Mouse (Mus musculus) lung, adult 2 months (tissue): ENCODE data around the gene Rcan3.

Source experiments
- CTCF ChIP-seq: fragments of 200-500 bp; IDR thresholded peaks from 2 replicates; pipeline ENCODE4 v1.5.1; 2011; ENCODE audit warnings: mild to moderate bottlenecking, low read length, control low read depth; ENCODE audit not compliant: insufficient read depth
- POLR2A ChIP-seq: fragments of 200-500 bp; IDR thresholded peaks from 2 replicates; pipeline ENCODE4 v1.6.1; 2011; ENCODE audit warnings: low read depth, mild to moderate bottlenecking, control low read depth, low read length, borderline replicate concordance; ENCODE audit errors: extremely low read depth

DNA sequence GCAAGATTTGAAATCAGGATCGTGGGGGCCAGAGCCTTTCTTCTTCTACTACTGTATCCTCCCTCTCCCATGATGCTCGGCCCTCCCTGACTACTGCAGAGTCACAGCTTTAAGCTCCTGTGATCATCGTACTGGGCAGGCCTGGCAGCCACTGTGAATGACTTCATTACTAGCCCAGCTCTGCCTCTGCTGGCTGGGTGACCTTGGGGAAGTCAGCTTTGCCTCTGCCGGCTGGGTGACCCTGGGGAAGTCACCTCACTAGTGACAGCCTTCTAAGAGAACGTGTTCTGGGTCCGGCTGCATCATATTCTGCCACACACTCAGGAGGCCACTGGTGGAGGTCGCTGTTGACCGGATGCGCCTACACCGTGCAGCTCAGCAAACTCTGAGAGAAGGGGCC, 44.2 kb upstream of the Rcan3 start:
- TF ChIP-seq CTCF (no peak), POLR2A (no peak)
